Mouse (Mus musculus) forelimb bud, embryonic 11.5 days (tissue): ENCODE data around the gene Osbp2.

Source experiments
- DNase-seq: peaks from one replicate; pipeline ENCODE4 v3.0.0-alpha.2; 2012; ENCODE audit warnings: low read depth, low spot score

Gene Osbp2

GRCm38 (mm10) chr11:3704404-3704803 is 159.3 kb downstream of the Osbp2 start:
- no peak for DNase-seq

DNA sequence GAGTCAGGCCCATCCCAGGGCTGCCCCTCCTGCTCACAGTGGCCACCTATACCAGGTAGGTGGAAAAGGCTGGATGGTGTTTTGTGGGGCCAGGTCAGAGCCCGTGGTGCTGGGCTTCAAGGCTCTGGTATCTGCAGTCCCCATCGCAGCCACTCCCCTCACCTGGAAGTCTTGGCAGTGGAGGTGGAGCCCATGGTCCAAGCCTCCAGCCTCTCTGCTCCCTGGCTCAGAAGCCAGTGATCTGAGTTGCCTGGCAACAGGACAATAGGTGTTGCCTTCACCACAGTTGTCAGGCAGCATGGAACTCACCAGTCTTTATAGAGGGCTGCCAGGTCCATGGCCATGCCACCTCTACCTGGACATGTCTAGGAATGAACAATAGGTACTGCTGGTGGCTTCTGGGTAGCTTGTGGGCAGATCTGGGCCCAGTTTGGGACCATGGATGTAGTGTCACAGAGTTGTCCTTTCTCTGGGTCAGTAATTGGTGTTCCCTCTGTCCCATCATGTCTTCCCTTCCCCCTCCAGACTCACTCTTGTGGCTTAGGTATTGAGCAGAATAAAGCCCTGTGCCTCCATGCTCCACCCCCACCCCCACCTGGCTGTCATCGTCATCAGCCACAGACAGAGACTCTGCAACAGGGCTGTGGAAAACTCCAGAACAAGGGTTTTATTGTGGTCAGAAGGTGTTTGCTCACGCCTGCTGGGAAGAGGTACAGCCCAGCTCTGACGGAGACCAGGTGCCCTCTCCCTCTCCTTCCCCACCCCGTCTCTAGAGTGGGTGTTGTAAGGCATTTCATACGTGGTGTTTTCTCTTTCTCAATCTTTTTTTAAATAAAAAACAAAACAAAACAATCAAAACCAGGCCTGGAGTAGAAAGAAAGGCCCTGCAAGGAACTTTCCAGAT is 160.4 kb downstream of the Osbp2 start:
- peak; percentile 24 for DNase-seq

DNA sequence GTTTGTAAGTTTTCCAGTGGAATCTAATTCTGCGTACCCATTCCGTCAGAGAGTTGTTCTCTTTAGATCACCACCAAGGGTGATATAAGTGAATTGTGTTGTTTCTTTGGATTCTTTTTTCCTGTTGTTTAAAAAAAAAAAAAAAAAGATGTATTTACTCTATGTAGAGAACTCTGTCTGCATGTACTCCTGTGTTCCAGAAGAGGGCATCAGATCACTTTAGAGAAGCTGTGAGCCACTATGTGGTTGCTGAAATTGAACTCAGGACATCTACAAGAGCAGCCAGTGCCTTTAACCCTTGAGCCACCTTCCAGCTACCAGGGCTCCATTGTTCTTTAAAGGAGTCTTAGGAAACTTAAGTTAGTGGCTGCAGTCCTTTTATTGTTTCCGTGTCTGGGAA is 166.3 kb downstream of the Osbp2 start:
- no peak for DNase-seq

- no peak for DNase-seq
These were observed 167.6 kb downstream of the Osbp2 start for GRCm38 (mm10) chr11:3696086-3696616.

DNA sequence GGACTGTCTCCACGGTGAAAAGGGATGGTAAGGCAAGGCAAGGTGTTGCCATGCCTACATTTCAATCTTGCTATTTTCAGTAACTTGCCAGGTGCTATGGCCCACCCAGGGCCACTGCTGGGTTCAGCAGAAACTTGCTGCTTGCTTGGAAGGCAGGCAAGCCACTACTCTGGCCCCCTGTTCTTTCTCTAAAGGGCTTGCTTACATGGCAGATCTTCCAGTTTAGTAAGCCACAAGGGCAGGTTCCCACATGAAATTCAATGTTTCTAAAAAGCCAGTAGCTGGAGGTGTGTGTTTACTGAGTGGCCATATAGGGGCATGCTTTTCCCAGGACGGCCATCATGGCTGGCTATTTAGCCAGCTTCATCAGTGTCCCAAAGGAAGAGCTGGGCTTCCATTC is 172.0 kb downstream of the Osbp2 start:
- no peak for DNase-seq

- DNase-seq, result no peak
These were observed 176.8 kb downstream of the Osbp2 start for GRCm38 (mm10) chr11:3686885-3687284.

GRCm38 (mm10) chr11:3686318-3686717 is 177.4 kb downstream of the Osbp2 start:
- no peak for DNase-seq

DNA sequence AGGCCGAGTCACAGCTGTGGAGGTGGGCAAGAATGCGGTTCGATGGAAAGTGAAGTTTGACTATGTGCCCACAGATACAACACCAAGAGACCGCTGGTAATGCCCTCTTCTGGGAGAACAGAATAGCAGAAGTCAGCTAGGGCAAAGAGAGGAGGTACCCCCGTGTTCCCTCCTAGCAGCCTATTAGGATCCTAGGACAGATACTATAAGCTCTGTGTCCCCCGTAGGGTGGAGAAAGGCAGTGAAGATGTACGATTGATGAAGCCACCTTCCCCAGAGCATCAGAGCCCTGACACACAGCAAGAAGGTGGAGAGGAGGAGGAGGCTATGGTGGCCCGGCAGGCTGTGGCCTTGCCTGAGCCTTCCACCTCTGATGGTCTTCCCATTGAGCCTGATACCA is 178.3 kb downstream of the Osbp2 start:
- no peak for DNase-seq

GRCm38 (mm10) chr11:3684723-3685430 is 178.8 kb downstream of the Osbp2 start:
- no peak for DNase-seq

DNA sequence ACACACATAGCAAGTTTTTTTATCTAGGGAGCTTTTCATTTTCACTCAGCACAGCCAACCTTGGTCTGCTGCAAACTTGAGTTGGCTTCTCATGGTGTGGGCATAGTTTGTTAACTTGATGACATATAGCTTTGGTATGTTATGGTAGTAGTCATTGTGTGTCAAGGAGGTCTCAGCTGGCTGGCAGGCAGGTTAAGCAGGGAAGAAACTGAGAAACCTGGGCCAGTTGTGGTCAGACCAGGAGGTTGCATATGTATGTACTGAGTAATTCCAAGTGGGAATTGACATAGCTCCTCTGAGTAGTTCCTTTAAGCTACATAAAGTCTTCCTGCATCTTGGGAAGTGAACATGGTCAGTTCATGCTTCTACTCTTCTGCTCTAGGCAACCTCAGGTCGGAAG is 179.5 kb downstream of the Osbp2 start:
- DNase-seq, result no peak

- no peak for DNase-seq
These were observed 180.0 kb downstream of the Osbp2 start for GRCm38 (mm10) chr11:3683696-3684095.

DNA sequence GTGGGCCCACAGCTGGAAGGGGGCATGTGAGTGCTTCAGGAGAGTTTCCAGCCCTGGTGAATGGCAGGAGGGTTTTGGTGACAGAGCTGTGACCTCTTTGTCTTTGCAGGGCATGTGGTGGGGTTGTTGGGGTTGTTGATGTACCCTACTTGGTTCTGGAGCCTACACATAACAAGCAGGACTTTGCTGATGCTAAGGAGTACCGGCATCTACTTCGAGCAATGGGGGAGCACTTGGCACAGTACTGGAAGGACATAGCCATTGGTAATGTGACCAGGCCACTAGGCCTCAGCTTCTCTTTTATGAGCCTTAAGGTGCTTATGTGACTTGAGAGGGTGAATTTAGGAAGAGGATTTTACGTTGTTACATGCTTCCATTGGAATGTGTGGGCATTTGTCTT is 183.9 kb downstream of the Osbp2 start:
- DNase-seq, result no peak

DNA sequence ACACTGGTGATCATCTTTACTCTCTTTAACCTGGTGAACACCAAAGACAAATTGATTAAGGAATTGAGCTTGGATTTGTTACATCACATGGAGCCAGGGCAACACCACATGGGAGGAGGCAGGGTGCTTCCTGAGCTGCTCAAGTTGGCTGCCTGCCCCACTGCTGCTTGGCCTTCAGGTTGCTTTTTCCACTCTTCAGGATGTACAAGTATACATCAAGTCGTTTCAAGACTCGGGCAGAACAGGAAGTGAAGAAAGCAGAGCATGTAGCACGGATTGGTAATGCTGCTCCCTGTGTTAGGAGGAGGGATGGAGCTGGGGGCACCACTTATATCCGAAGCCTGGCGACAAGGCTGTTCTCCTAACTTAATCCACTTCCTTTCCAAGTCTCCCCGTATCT is 186.5 kb downstream of the Osbp2 start:
- DNase-seq, result no peak

DNA sequence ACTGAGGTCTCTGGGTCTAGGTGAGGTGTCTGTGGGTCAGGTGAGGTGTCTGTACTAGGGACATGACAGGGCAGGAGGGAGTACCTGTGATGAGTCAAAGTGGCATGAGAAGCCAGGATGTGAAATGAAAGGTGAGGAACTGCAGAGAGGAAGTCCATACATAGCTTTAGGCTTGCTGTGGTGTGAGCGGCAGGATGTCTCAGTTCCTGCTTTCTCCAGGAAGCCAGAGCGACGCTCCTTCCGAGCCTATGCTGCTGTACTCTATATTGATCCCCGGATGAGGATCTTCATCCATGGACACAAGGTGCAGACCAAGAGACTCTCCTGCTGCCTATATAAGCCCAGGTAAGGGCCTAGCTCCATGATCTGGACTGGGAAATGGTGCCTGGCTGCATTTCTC is 187.3 kb downstream of the Osbp2 start:
- no peak for DNase-seq

GRCm38 (mm10) chr11:3674545-3674944 is 189.2 kb downstream of the Osbp2 start:
- no peak for DNase-seq

- no peak for DNase-seq
These were observed 192.6 kb downstream of the Osbp2 start for GRCm38 (mm10) chr11:3671000-3671628.

DNA sequence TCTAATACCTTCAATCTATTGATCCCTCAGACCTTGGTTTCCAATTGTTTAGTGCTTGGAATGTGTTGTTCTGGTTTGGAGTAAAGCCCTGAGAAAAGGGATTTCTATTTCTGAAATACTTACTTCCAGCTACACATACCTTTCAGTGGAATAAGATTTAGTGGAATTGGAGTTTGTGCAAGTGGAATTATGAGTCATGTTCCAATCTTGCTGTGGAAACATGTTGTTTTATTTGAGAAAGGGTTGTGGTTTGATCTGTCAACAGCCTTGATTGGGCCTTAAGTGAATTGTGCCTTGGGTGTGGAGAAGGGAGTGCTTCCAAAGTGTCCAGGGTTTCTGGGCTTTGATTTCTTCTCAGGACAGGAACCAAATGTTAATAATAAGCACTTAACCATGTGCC is 193.9 kb downstream of the Osbp2 start:
- no peak for DNase-seq

DNA sequence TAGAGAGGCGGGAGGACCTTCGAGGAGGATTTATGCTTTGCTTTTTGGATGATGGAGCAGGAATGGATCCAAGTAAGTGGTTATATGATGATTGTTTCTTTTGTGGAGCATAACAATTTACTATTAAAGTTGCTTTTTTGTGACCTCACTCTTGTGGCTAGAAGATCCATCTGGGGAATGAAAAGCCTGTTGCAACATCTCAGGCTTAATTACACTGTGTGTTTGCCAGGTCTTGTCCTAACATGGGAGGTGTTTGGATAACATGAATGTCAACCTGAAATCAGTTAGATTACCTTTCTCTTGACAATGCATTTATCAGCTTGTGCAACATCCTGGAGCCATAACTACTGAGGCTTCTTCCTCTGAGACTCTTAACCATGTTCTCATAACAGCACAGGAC is 194.9 kb downstream of the Osbp2 start:
- DNase-seq, result no peak

GRCm38 (mm10) chr11:3667506-3667905 is 196.2 kb downstream of the Osbp2 start:
- no peak for DNase-seq

DNA sequence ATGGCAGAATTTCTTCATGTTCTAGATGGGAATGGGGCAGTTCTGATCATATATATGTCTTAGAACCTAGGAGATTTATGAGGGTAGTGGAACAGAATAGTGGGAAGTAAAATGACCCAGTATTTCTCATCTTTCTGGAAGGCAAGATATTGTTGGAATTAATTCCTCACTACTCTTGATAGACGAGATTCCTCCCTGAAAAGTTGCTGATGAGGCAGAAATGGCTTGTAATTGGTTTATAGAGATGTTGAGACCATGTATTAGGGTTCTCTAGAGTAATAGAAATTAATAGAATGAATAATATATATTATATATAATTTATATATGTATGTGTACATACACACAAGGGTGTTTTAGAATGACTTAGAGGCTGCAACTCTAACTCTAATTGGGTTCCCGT is 201.7 kb downstream of the Osbp2 start:
- no peak for DNase-seq
